Mouse (Mus musculus) neural tube, embryonic 12.5 days (tissue): ENCODE results near the gene Tmem217. TPM values are rescaled to one million over a fixed set of nuclear protein-coding genes. Genes with fewer than 3 reads are reported as not detected.

Experiments used
- ATAC-seq: fragments of 200-750 bp; cut with Nextera tagmentation; 2 replicates; pipeline ENCODE4 v1.8.0; 2017; ENCODE audit warnings: low read depth, mild to moderate bottlenecking, moderate TSS enrichment, moderate library complexity; ENCODE audit not compliant: low FRiP score
- H3K27ac ChIP-seq: fragments of 300-500 bp; sonication (generic); 2 replicates; pipeline ENCODE4 v1.5.1; 2016
- H3K27me3 ChIP-seq: fragments of 300-500 bp; sonication (generic); replicated peaks from 2 replicates; pipeline ENCODE4 v1.6.1; 2016; ENCODE audit warnings: mild to moderate bottlenecking
- H3K36me3 ChIP-seq: fragments of 300-500 bp; sonication (generic); 2 replicates; pipeline ENCODE4 v1.6.1; 2016; ENCODE audit warnings: mild to moderate bottlenecking
- H3K4me1 ChIP-seq: fragments of 300-500 bp; sonication (generic); 2 replicates; pipeline ENCODE4 v1.6.1; 2016
- H3K4me2 ChIP-seq: fragments of 300-500 bp; sonication (generic); replicated peaks from 2 replicates; pipeline ENCODE4 v1.6.1; 2016; ENCODE audit warnings: mild to moderate bottlenecking
- H3K4me3 ChIP-seq: fragments of 300-500 bp; sonication (generic); 2 replicates; pipeline ENCODE4 v1.5.1; 2016
- H3K9ac ChIP-seq: fragments of 300-500 bp; sonication (generic); 2 replicates; pipeline ENCODE4 v1.6.1; 2016; ENCODE audit warnings: mild to moderate bottlenecking
- H3K9me3 ChIP-seq: fragments of 300-500 bp; sonication (generic); 2 replicates; pipeline ENCODE4 v1.6.1; 2016; ENCODE audit warnings: mild to moderate bottlenecking
- WGBS: fragments of 180-500 bp; shearing (Covaris S2); methylation state at CpG from one replicate; pipeline ENCODE4 v1.1.7; 2016; 5-methylcytosine and 5-hydroxymethylcytosine counted together
- microRNA-seq: library from miRNA; unstranded; fragments of <30 nt; microRNA quantifications from one replicate; pipeline ENCODE4, GENCODE M21; 2017
- polyA plus RNA-seq: library from polyadenylated mRNA; unstranded; fragments of >200 nt; fragmentation: Nextera tagmentation; extraction: Ambion mirVana; gene quantifications from 2 replicates; pipeline ENCODE4 v1.2.1, GENCODE M21; 2016

The Tmem217 gene
- polyA plus RNA-seq, 1 experiment from 2014 or later = 1.2 TPM

GRCm38 (mm10) chr17:29477357-29477756 is 74.8 kb downstream of the Tmem217 start:
- Histone ChIP-seq H3K36me3 (no peaks in the 10 kb centered on the region), H3K27me3 (no peaks in the 10 kb centered on the region), H3K4me3 (no peak overlapping the region), H3K9ac (no peak overlapping the region), H3K27ac (no peak overlapping the region), H3K4me2 (no peak overlapping the region), H3K9me3 (peaks cover 2% of the 10 kb centered on the region; the same call in 1 of the 2 replicates), H3K4me1 (no peaks in the 10 kb centered on the region)
- WGBS = 91% methylated on average over 10 of the region's 10 CpGs
- ATAC-seq = no peak

- H3K4me3 ChIP-seq = no peak overlapping the region
- H3K9me3 ChIP-seq = no peaks in the 10 kb centered on the region
- no peak overlapping the region for H3K9ac ChIP-seq
- no peaks in the 10 kb centered on the region for H3K4me1 ChIP-seq
- H3K4me2 ChIP-seq = no peak overlapping the region
- H3K36me3 ChIP-seq = no peaks in the 10 kb centered on the region
- no peak overlapping the region for H3K27ac ChIP-seq
- 85% methylated on average over 4 of the region's 4 CpGs for WGBS
- no peaks in the 10 kb centered on the region for H3K27me3 ChIP-seq
- no peak for ATAC-seq
Measured at GRCm38 (mm10) chr17:29476461-29476860, 75.7 kb downstream of the Tmem217 start.

Small RNA genes lying within 50 kb of the gene (microRNA-seq; reads per million reads assigned to microRNA genes)
- gene Mir7667 = not detected

Other genes starting within 250 kb of the Tmem217 start
- 1.2 and 1.3 TPM in 2 replicates for gene Pi16, start 234.7 kb downstream of the Tmem217 start, polyA plus RNA-seq
- 468 and 479 TPM in 2 replicates for gene Mtch1, start 204.5 kb downstream of the Tmem217 start, polyA plus RNA-seq
- gene Fgd2, start 191.5 kb downstream of the Tmem217 start, polyA plus RNA-seq = 3.7 and 4.2 TPM in 2 replicates
- gene Pim1, start 61.6 kb downstream of the Tmem217 start, polyA plus RNA-seq = 20.3 and 21.2 TPM in 2 replicates
- gene Gm17657, start 2.7 kb downstream of the Tmem217 start, polyA plus RNA-seq = not detected in 2 replicates
- 21.9 and 26.9 TPM in 2 replicates for gene Tbc1d22b, start 2.6 kb downstream of the Tmem217 start, polyA plus RNA-seq
- 97.7 and 103 TPM in 2 replicates for gene Rnf8, start 62.4 kb upstream of the Tmem217 start, polyA plus RNA-seq
- gene Gm28043, start 62.5 kb upstream of the Tmem217 start, polyA plus RNA-seq = 3.7 TPM in 2 replicates
- 160 and 161 TPM in 2 replicates for gene Cmtr1, start 108.2 kb upstream of the Tmem217 start, polyA plus RNA-seq
- 15.4 and 17.1 TPM in 2 replicates for gene Ccdc167, start 164.7 kb upstream of the Tmem217 start, polyA plus RNA-seq